Mouse (Mus musculus): ENCODE measurements around the gene Pla2g4b.

Gene Pla2g4b

DNA sequence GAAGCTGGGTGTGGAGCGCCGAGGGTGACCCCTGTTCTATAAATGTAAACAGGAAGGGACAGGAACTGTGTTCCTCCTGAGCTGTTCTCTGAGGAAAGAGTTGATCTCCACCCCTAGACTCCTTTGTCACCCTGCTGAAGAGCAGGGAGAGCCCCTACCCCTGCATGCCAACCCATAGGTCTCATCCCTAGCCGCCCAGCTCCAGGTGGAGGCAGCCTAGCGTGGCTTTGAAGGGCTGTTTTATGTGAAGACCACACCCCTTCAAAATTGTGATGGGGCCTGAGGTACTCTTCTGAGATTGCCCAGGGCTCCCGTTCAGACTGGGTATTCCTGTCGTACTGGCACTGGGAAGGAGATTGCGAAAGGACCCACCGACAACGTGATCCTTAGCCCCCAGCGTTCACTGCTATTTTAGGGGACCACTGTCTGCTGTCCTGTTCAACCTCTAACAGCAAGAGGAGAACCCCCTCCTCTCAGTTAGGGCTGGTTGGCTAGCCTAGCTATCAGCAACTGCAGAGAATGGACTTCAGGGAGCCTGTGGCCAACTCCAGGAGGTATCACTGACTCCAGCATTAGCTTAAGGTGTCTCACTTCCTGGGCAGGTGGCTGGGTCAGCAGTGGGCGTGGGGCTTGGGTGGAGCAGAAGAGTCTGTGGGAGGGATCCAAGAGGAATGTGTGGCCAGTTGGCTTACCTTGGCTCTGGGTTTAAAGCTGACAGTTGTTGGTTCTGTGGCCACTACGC lies at the start of gene Pla2g4b:
TSS of gene Pla2g4b (plus strand) at position 692 of the 742 bp plus-strand sequence.
- no peak for DNase-seq

DNA sequence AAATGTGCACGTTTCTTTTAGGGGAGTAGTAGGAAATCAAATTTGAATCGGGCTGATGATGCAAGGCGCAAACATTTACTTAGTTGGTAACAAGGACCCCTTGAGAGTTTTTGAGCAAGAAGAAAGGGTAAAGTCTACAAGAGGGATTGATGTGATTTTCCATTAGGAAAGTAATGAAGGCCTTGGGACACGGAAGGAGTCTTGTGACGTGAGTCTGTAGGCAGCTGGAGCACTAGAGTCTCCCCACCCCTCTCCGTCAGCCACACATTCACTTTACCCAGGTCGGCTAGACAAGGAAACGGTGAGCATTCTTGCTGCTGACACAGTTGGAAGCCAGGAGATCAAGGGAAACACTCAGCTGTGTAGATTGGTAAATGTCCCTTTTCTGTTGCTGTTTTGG lies 47.3 kb upstream of the Pla2g4b start:
- no peak for DNase-seq

GRCm38 (mm10) chr2:119986369-119986768 lies 46.8 kb upstream of the Pla2g4b start:
- DNase-seq, result no peak

- no peak for DNase-seq
Observed at GRCm38 (mm10) chr2:119987441-119987840, 45.8 kb upstream of the Pla2g4b start.

GRCm38 (mm10) chr2:119988952-119989351 lies 44.3 kb upstream of the Pla2g4b start:
- no peak for DNase-seq

- DNase-seq, result no peak
Observed at GRCm38 (mm10) chr2:119990881-119991280, 42.3 kb upstream of the Pla2g4b start.

GRCm38 (mm10) chr2:119992349-119992748 lies 40.9 kb upstream of the Pla2g4b start:
- no peak for DNase-seq

DNA sequence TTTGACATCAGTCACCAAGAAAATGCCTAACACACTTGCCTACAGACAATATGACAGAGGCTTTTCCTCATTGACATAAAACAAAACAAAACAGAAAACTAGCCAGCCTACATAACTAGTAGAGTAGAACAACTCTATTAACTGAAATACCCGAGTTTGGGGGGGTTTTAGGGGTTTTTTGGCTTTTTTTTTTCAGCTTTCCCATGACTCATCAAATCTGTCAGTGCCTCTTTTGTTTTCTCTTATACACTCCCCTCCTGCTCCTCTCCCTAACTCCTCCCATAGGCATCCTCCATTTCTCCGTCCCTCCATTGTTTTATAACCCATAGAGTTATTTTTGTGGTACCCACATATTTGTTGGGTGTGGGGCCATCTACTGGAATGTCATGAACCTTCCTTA lies 39.7 kb upstream of the Pla2g4b start:
- no peak for DNase-seq

- DNase-seq, result no peak
Observed at GRCm38 (mm10) chr2:119994839-119995238, 38.4 kb upstream of the Pla2g4b start.

GRCm38 (mm10) chr2:119995391-119996281 lies 37.6 kb upstream of the Pla2g4b start:
- DNase-seq, result no peak

DNA sequence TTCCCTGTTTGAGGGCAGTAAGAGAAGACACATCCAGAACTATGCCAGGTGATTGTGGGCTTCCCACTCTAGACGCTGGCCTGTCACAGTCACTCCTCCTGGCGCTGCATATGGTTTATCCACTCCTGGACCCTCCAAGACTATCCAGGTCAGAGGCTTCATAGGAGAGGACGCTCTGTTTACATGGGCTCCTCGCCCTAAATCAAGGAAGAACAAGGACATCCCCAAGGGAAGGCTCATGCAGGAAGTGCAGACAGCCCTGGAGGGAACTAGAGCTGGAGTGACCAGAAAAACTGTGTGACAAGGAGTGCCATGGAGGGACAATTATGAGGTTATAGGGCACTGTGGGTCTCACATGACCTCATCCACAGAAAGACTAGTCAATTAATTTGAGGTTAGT lies 35.9 kb upstream of the Pla2g4b start:
- no peak for DNase-seq

DNA sequence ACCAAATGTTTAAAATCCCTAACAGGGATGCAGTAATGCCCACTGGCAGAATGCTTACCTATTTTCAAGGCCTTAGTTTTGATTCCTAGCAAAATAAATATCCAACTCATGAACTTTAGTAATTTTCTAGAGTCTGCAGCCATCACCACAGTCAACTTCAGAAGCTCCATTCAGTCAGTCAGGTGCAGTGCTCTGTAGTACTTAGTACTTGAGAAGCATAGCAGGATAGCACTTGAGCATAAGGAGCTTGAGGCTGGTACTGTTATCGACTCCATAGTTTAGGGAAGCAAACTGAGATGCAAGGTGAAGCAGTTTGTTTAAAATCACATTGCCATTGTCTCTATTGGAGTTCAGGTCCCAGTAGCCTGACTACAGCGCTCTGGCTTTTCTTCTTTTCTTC lies 33.5 kb upstream of the Pla2g4b start:
- DNase-seq, result no peak

DNA sequence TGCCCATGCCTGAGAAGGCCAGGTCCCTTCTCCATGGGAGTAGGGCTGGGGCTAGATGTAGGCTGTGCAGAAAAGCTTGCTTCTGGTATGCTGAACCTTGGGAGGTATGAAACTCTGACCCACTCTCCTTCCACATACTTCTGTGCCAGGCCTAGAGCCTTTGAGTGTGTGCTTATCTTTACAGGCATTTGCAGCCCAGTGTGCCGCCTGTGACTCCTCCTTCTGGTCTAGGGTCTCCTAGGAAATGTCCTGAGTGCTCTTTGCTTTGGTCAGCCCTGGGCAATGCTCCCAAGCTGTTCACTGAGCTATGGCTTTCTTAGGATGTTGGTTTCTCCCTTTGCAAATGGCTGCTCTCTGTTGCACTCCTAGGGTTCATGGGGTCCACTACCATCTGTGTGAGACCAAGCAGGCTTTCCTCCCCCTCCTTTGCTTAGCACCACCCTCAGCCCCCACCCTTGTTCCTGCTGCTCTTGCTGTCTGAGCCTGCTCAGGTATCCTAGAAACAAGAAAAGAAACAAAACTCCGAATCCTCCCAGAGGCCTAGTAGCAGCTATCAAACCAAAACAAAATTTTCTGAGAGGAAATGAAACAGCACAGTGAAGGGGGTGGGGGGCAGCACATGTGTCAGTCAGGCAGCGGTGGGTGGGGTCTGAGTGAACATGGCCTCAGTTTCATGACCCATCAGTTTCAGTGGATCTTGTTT lies 32.2 kb upstream of the Pla2g4b start:
- DNase-seq, result no peak

DNA sequence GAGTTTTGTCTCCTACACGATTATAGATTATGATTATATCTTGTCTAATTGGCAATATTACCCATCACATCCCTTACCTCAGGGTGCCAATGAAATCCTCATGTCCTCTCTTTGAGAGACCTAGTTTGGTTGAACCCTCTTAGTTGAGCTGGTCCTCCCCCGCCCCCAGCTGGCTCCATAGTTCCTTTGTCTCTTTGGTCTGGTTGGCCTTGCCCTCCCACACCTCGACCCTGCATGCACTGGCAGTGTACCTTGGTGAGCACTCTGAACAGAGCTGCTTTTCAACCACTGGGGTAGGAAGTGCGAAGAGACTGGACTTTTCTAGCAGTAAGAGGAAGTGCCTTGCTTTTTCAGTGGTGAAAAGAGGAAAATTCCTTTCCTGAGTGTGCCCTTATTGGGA lies 31.3 kb upstream of the Pla2g4b start:
- DNase-seq, result no peak

GRCm38 (mm10) chr2:120003970-120004369 lies 29.2 kb upstream of the Pla2g4b start:
- no peak for DNase-seq

DNA sequence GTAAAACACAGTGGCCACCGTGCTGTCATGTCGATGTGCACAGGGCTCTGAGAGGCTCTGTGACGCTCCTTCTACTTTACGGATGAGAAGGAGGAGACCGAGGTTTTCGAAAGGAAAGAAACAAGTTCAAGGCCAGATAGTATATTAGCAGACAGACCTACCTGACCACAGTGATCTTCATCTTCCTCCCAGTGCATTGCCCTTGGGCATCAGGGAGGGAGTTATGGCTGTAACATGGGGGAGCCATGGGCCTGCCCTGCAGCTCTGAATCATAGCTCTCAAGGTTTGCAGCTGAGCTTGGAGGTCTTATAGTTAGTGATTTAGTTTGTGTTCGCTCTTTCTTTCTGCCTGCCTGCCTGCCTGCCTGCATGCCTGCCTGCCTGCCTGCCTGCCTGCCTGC lies 26.5 kb upstream of the Pla2g4b start:
- no peak for DNase-seq

DNA sequence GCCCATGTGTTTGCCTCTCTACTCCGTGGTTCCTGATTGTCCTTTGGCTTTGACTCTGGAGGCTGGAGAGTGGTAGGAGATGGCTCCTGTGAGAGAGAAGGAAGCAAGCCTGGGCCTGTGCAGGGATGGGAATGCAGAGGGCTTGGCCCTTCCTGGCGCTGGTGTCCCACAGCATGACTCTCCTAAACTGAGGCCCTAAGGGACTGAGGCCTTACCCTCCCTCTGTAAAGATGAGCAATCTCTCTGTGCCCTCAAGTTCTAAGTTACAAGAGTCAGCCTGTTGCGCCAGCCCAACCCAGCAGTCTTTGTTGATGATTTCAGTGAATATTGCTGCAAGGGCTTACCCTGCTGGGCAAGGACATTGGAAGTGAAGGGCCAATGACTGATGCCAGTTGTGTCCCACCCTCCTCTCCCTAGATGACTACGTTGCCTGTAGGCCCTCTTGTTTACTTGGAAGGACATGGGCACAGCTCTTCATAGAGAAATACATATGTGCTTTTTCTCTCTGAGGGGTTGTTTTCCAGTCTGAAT lies 25.5 kb upstream of the Pla2g4b start:
- no peak for DNase-seq

GRCm38 (mm10) chr2:120008672-120009071 lies 24.5 kb upstream of the Pla2g4b start:
- no peak for DNase-seq

- DNase-seq, result no peak
Observed at GRCm38 (mm10) chr2:120011462-120012200, 21.6 kb upstream of the Pla2g4b start.

GRCm38 (mm10) chr2:120012924-120013323 lies 20.3 kb upstream of the Pla2g4b start:
- no peak for DNase-seq

DNA sequence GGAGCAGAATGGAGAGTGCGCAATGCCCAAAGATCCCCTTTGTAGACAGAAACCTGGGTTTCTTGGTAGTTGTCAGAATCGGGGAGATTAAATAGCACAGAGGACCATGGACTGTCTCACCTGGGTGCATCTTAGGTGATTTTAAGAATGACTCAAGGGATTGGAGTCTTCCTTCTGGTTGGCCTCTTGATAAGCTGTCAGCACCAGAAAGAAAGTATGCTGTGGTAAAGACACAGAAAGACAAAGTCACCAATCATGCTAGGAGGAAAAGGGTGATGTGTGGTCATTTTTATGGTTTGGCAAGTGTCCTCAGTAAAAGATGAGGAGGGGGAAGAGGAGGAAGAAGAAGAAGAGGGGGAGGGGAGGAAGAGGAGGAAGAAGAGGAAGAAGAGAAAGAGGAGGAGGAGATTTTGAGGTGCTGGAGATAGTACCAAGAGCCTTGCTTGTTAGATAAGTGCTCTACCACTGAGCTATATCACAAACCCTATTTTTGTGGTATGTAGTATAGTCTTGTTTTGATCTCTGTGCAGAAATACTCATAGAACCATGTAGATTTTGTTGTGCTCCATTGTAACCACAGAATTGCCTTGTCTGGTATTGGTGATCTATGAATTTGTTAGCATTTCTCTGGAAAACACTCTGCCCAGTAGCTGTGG lies 19.3 kb upstream of the Pla2g4b start:
- no peak for DNase-seq

- DNase-seq, result no peak
Observed at GRCm38 (mm10) chr2:120015882-120016281, 17.3 kb upstream of the Pla2g4b start.
